Mouse (Mus musculus) forebrain, embryonic 11.5 days (tissue): ENCODE measurements at regions not wholly inside any gene's neighbourhood (a gene's known extent, or its start where the extent isn't known, plus 50 kb on each side); places are given as distances from the start of the nearest gene placed in this dataset.
A peak's percentile ranks its signal among the peaks of the same experiment; 100 is the strongest.

Experiments used
- ATAC-seq: fragments of 200-750 bp; cut with Nextera tagmentation; replicated peaks from 2 replicates; pipeline ENCODE4 v1.8.0; 2017; ENCODE audit warnings: moderate TSS enrichment; ENCODE audit not compliant: low FRiP score
- DNase-seq: peaks from one replicate; pipeline ENCODE4 v3.0.0-alpha.2; 2017; ENCODE audit warnings: low spot score
- H3K27ac ChIP-seq: fragments of 300-500 bp; sonication (generic); 2 replicates; pipeline ENCODE4 v1.5.1; 2014; ENCODE audit warnings: low read depth, low read length
- H3K27me3 ChIP-seq: fragments of 300-500 bp; sonication (generic); 2 replicates; pipeline ENCODE4 v1.6.1; 2014; ENCODE audit warnings: mild to moderate bottlenecking, low read length, mixed read lengths; ENCODE audit not compliant: control insufficient read depth, insufficient read depth
- H3K36me3 ChIP-seq: fragments of 300-500 bp; sonication (generic); 2 replicates; pipeline ENCODE4 v1.6.1; 2014; ENCODE audit warnings: mild to moderate bottlenecking, low read length, moderate library complexity, mixed read lengths; ENCODE audit not compliant: control insufficient read depth, insufficient read depth
- H3K4me1 ChIP-seq: fragments of 300-500 bp; sonication (generic); replicated peaks from 2 replicates; pipeline ENCODE4 v1.6.1; 2014; ENCODE audit warnings: low read length, mixed read lengths; ENCODE audit not compliant: control insufficient read depth, insufficient read depth
- H3K4me2 ChIP-seq: fragments of 300-500 bp; sonication (generic); 2 replicates; pipeline ENCODE4 v1.6.1; 2014; ENCODE audit warnings: low read depth, mild to moderate bottlenecking, low read length, moderate library complexity, mixed read lengths; ENCODE audit not compliant: severe bottlenecking
- H3K4me3 ChIP-seq: fragments of 300-500 bp; sonication (generic); 2 replicates; pipeline ENCODE4 v1.5.1; 2014; ENCODE audit warnings: low read depth, low read length
- H3K9ac ChIP-seq: fragments of 300-500 bp; sonication (generic); 2 replicates; pipeline ENCODE4 v1.6.1; 2014; ENCODE audit warnings: low read length
- H3K9me3 ChIP-seq: fragments of 300-500 bp; sonication (generic); 2 replicates; pipeline ENCODE4 v1.6.1; 2016; ENCODE audit warnings: low read length, mixed read lengths; ENCODE audit not compliant: control insufficient read depth
- whole genome bisulfite sequencing: fragments of 180-500 bp; shearing (Covaris S2); extraction: QIAGEN DNeasy Blood & Tissue Kit; methylation state at CpG from one replicate; pipeline ENCODE4 v1.1.7; 2014; 5-methylcytosine and 5-hydroxymethylcytosine counted together

DNA sequence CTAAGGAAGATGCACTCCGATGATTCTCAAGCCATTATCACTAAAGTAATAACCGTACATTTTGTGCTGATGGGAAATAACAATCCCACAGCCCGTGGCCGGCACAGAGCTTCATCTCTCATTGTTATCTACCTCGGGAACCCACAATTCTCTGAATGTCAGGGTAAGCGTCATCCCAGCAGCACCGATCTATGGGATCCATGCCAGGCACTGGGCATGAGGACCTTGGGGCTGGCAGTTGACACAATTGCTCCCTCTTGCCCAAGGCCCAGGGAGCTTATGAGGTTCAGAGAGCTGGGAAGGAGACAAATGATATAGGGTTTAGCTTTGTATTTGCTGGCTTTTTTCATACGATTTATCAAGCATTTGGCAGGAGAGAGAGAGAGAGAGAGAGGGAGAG lies 342.8 kb downstream of the Tcerg1l start:
- no peak for DNase-seq
- WGBS = 87% methylated on average over 8 of the region's 8 CpGs

GRCm38 (mm10) chr7:138061116-138061515 lies 336.4 kb downstream of the Tcerg1l start:
- no peak overlapping the region for H3K27ac ChIP-seq
- H3K4me3 ChIP-seq = no peak overlapping the region
- H3K9ac ChIP-seq = no peak overlapping the region
- WGBS = 35% methylated on average over 7 of the region's 7 CpGs
- ATAC-seq (no peak), DNase-seq (no peak)
- no peak overlapping the region for H3K4me2 ChIP-seq
- no peaks in the 10 kb centered on the region for H3K27me3 ChIP-seq
- H3K4me1 ChIP-seq = no peaks in the 10 kb centered on the region
- H3K36me3 ChIP-seq = no peaks in the 10 kb centered on the region
- H3K9me3 ChIP-seq = no peaks in the 10 kb centered on the region

More for the DNA sequence above, 342.8 kb downstream of the Tcerg1l start:
- Histone ChIP-seq H3K9me3 (no peaks in the 10 kb centered on the region), H3K4me1 (no peaks in the 10 kb centered on the region), H3K4me2 (no peak overlapping the region), H3K36me3 (no peaks in the 10 kb centered on the region), H3K27me3 (no peaks in the 10 kb centered on the region), H3K9ac (no peak overlapping the region), H3K27ac (no peak overlapping the region), H3K4me3 (no peak overlapping the region)
- ATAC-seq = no peak

DNA sequence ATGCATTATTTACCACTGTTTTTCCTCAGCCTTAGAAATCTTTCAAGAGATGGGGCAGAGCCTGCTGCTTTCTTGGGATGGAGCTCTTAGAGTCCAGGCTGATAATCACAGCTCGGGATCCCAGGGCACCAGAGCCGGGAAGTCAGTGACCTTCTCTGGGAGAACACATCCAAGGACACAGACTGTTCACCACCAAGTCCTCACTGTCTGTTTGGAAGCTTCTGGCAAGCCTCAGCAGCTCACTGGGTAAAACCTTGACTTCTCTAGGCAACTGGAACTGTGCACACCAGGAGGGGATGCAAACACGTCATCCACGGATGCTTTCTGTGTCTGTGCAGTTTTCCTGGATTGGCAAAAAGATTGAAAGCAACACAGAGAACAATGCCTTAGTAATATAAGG lies 330.6 kb downstream of the Tcerg1l start:
- H3K4me2 ChIP-seq = no peak overlapping the region
- DNase-seq (no peak), ATAC-seq (no peak)
- H3K4me1 ChIP-seq = no peaks in the 10 kb centered on the region
- H3K4me3 ChIP-seq = no peak overlapping the region
- H3K9me3 ChIP-seq = no peaks in the 10 kb centered on the region
- WGBS = 83% methylated on average over 4 of the region's 4 CpGs
- H3K27me3 ChIP-seq = no peaks in the 10 kb centered on the region
- no peak overlapping the region for H3K9ac ChIP-seq
- H3K27ac ChIP-seq = no peak overlapping the region
- H3K36me3 ChIP-seq = no peaks in the 10 kb centered on the region

DNA sequence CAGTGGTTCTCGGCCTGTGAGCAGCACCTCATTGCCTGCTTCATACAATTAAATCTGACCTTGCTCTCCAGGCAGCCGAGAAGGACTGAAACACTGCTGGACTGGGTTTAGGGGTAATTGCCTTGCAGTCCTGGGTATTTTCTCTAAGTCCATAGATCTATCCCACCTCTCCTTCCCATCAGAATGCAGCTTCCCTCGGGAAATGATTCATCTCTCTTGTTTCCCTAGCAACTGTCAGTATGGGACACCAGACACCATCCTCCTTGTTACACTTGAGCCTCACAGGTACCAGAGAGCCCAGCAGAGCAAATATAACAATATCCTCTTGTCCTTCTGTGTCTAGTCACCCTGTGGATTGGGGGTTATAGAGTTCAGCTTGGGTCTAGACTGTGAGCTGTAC lies 322.3 kb downstream of the Tcerg1l start:
- Histone ChIP-seq H3K4me3 (no peak overlapping the region), H3K27me3 (no peaks in the 10 kb centered on the region), H3K27ac (no peak overlapping the region), H3K4me1 (no peaks in the 10 kb centered on the region), H3K4me2 (no peak overlapping the region), H3K9me3 (no peaks in the 10 kb centered on the region), H3K36me3 (no peaks in the 10 kb centered on the region), H3K9ac (no peak overlapping the region)
- no peak for ATAC-seq
- DNase-seq = no peak
- 78% methylated on average over 3 of the region's 3 CpGs for WGBS

DNA sequence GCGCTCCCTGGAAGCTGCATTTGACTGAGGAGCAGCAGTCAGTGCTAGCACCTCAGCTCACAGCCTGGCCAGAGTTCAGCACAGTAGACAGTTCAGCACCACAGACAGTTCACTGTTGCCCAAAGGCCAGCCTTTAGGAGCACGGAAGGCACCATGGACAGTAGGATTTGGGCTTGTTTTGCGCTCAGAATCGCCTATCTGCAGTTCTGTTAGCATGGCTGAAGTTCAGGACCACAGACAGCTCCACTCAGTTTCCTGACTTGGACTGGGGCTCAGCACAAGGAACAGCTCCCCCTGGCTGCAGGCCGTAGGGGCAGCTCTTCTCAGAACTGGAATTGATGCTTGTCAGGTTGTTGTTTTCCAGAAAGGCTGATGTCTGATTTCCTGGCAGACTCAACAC lies 313.6 kb downstream of the Tcerg1l start:
- 15% methylated on average over 5 of the region's 5 CpGs for WGBS
- Histone ChIP-seq H3K9ac (no peak overlapping the region), H3K4me2 (no peak overlapping the region), H3K36me3 (no peaks in the 10 kb centered on the region), H3K27me3 (no peaks in the 10 kb centered on the region), H3K4me1 (no peaks in the 10 kb centered on the region), H3K27ac (no peak overlapping the region), H3K9me3 (no peaks in the 10 kb centered on the region), H3K4me3 (no peak overlapping the region)
- ATAC-seq (peak; percentile 61; the same call in 1 of the 2 replicates), DNase-seq (peak; percentile 91)

- 69% methylated on average over 7 of the region's 7 CpGs for WGBS
- no peaks in the 10 kb centered on the region for H3K36me3 ChIP-seq
- H3K27ac ChIP-seq = no peak overlapping the region
- H3K4me1 ChIP-seq = no peaks in the 10 kb centered on the region
- no peaks in the 10 kb centered on the region for H3K27me3 ChIP-seq
- no peak overlapping the region for H3K9ac ChIP-seq
- no peaks in the 10 kb centered on the region for H3K9me3 ChIP-seq
- DNase-seq (no peak), ATAC-seq (no peak)
- H3K4me2 ChIP-seq = no peak overlapping the region
- no peak overlapping the region for H3K4me3 ChIP-seq
Observed at GRCm38 (mm10) chr7:138107471-138108210, 289.9 kb downstream of the Tcerg1l start.

- no peak overlapping the region for H3K4me2 ChIP-seq
- no peak overlapping the region for H3K9ac ChIP-seq
- no peaks in the 10 kb centered on the region for H3K4me1 ChIP-seq
- no peak for DNase-seq
- no peaks in the 10 kb centered on the region for H3K27me3 ChIP-seq
- no peak overlapping the region for H3K27ac ChIP-seq
- WGBS = 42% methylated on average over 4 of the region's 4 CpGs
- H3K36me3 ChIP-seq = no peaks in the 10 kb centered on the region
- ATAC-seq = no peak
- no peaks in the 10 kb centered on the region for H3K9me3 ChIP-seq
- H3K4me3 ChIP-seq = no peak overlapping the region
Observed at GRCm38 (mm10) chr7:138121497-138121896, 276.0 kb downstream of the Tcerg1l start.

- no peak overlapping the region for H3K9ac ChIP-seq
- WGBS = 54% methylated on average over 2 of the region's 2 CpGs
- no peaks in the 10 kb centered on the region for H3K36me3 ChIP-seq
- no peak overlapping the region for H3K4me3 ChIP-seq
- no peak for DNase-seq
- H3K27ac ChIP-seq = no peak overlapping the region
- H3K9me3 ChIP-seq = no peaks in the 10 kb centered on the region
- no peak for ATAC-seq
- H3K4me2 ChIP-seq = no peak overlapping the region
- H3K27me3 ChIP-seq = no peaks in the 10 kb centered on the region
- H3K4me1 ChIP-seq = no peaks in the 10 kb centered on the region
Observed at GRCm38 (mm10) chr7:138129701-138130100, 267.8 kb downstream of the Tcerg1l start.

DNA sequence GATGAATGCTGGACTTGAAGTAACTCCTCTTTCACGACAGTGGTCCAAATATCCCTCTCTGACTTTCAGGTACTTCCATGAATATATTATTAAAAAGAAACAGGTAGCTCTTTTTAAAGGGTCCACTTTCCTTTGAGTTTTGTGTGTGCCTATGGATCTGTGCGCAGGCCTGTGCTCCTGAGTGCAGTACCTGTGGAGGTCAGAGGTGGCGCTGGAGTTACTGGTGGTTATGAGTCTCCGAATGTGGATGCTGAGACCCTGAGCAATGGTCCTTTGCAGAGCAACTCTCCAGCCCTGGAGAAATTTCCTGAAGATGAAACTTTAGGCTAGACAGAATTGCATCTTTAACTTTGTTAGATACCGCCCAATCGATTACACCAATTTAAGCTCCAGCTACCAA lies 264.1 kb downstream of the Tcerg1l start:
- H3K4me3 ChIP-seq = no peak overlapping the region
- no peaks in the 10 kb centered on the region for H3K27me3 ChIP-seq
- 88% methylated on average over 6 of the region's 6 CpGs for WGBS
- no peaks in the 10 kb centered on the region for H3K9me3 ChIP-seq
- no peaks in the 10 kb centered on the region for H3K4me1 ChIP-seq
- no peak for DNase-seq
- ATAC-seq = no peak
- H3K4me2 ChIP-seq = no peak overlapping the region
- no peak overlapping the region for H3K9ac ChIP-seq
- H3K36me3 ChIP-seq = no peaks in the 10 kb centered on the region
- H3K27ac ChIP-seq = no peak overlapping the region
